Mouse (Mus musculus): ENCODE data around the gene Psma2.

GRCm38 (mm10) chr13:14607616-14608015 lies 5.4 kb upstream of the Psma2 start:
- TF ChIP-seq POLR2A (IDR thresholded peaks at IDR 0.05; ENCODE audit: borderline replicate concordance, extremely low read depth, insufficient read depth, insufficient read length, poor library complexity, severe bottlenecking) (no peak), CTCF (IDR thresholded peaks at IDR 0.05; ENCODE audit: borderline replicate concordance, extremely low read depth, insufficient read depth, insufficient read length) (no peak)
